Mouse (Mus musculus) erythroblast, embryonic 14.5 days (primary cell): ENCODE data around the gene Podxl.

ENCODE experiments used
- GATA1 ChIP-seq: IDR thresholded peaks from 2 replicates; pipeline ENCODE4 v1.6.1; 2012; ENCODE audit warnings: low read length, inconsistent platforms, mixed read lengths
- TAL1 ChIP-seq: IDR thresholded peaks from 3 replicates; pipeline ENCODE4 v1.6.1; 2012; ENCODE audit warnings: low read length, inconsistent platforms, mixed read lengths

- TF ChIP-seq TAL1 (no peak), GATA1 (no peak)
These were observed 45.5 kb downstream of the Podxl start for GRCm38 (mm10) chr6:31518338-31518698.
